Mouse (Mus musculus): Measurements from ENCODE around the gene Ccdc73. TPM values are rescaled to one million over a fixed set of nuclear protein-coding genes. Genes with fewer than 3 reads are reported as not detected.

The Ccdc73 gene
- polyA plus RNA-seq, 1 experiment from 2014 or later = 7.8 TPM

DNA sequence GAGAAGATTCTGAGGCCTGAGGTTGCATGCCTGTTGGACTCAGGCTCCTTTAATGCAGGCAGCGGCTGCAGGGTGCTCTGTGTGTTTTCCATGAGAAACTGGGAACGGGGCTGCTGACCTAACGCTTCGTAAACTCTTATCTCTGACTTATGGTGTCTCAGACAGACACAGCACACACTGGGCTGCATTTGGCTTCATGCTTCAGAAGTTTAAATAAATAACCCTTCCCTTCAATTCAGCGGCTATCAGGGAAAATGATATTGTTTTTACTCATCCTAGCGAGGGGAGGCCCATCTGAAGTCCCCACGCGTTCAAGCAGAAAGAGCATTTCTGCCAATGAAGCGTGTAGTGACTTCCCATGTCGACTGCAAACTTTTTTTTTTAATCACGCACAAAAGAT lies 168.4 kb downstream of the Ccdc73 start:
- Histone ChIP-seq H3K4me3 (replicated peaks) (no peak overlapping the region), H3K27ac (no peak overlapping the region), H3K4me2 (replicated peaks) (no peak overlapping the region), H3K36me3 (no peaks in the 10 kb centered on the region), H3K9me3 (no peaks in the 10 kb centered on the region), H3K4me1 (replicated peaks) (0 out of 2 replicates have a peak, but pooled peaks cover 7% of the 10 kb centered on the region), H3K9ac (replicated peaks) (no peak overlapping the region), H3K27me3 (no peaks in the 10 kb centered on the region)
- WGBS = 62% methylated on average over 11 of the region's 11 CpGs
- no peak for ATAC-seq

DNA sequence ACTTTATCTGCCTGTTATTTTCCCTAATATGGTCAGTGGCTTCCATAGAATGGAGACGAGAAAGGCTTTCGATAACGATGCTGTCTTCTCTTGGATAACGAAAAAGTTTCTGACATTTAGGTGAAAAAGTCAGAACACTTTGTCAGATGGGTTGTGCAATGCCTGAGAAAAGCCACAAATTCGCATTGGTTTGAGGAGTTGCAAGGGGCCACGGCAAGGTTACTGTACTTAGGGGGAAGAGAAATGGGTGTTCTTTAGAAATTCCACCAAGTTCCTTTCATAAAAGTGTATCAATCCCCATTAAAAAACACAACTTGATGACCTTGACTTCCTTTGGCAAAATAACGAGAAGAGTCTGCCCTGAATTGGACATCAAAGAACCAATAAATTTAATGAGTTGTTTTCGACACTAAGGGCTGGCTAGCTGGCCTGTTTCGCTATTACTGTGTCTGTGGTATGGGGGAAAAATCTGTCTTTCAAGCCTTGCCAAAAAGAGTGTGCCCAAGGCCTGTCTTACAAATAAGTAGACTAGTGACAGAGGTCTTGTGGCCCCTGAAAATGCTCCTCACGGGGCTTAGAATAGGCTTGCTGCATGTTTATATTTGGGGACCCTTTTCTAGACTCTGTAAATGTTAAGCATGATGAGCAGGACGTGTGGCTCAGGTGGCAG lies 168.9 kb downstream of the Ccdc73 start:
- Histone ChIP-seq H3K9ac (replicated peaks) (no peak overlapping the region), H3K27ac (no peak overlapping the region), H3K27me3 (no peaks in the 10 kb centered on the region), H3K4me1 (replicated peaks) (0 out of 2 replicates have a peak, but pooled peaks cover 7% of the 10 kb centered on the region), H3K9me3 (no peaks in the 10 kb centered on the region), H3K36me3 (no peaks in the 10 kb centered on the region), H3K4me3 (replicated peaks) (no peak overlapping the region), H3K4me2 (replicated peaks) (no peak overlapping the region)
- WGBS = 79% methylated on average over 11 of the region's 11 CpGs
- ATAC-seq = no peak

DNA sequence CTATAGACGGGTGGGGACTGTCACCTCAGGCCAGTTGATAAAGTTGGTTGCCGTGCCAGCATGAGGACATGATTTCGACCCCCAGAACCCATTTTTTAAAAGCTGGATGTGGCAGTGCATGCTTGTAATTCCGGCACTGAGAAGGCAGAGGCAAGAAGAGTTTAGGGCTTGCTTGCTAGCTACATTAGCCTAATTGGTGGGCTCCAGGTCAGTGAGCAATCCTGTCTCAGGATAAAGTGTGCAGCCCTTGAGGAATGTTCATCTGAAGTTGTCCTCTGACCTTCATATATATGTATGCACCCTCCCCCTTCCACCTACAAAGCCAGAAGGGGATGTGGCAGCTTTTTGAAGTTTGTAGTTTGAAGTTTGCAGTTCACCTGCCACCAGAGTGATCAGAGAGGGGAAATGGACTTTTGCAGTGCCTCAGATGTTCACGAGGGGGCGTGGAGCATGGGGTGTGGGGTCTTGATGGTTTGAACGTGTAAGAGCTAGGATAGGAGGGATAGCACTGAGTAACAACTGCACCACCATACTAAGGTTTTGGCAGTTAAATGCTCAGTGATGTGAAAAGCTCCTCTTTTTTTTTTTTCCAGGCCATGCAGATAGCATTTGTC lies 170.5 kb downstream of the Ccdc73 start:
- Histone ChIP-seq H3K36me3 (no peaks in the 10 kb centered on the region), H3K4me3 (replicated peaks) (no peak overlapping the region), H3K4me2 (replicated peaks) (no peak overlapping the region), H3K9ac (replicated peaks) (no peak overlapping the region), H3K27me3 (no peaks in the 10 kb centered on the region), H3K9me3 (no peaks in the 10 kb centered on the region), H3K27ac (no peak overlapping the region), H3K4me1 (replicated peaks) (0 out of 2 replicates have a peak, but pooled peaks cover 7% of the 10 kb centered on the region)
- ATAC-seq = no peak
- WGBS = 82% methylated on average over 7 of the region's 7 CpGs

DNA sequence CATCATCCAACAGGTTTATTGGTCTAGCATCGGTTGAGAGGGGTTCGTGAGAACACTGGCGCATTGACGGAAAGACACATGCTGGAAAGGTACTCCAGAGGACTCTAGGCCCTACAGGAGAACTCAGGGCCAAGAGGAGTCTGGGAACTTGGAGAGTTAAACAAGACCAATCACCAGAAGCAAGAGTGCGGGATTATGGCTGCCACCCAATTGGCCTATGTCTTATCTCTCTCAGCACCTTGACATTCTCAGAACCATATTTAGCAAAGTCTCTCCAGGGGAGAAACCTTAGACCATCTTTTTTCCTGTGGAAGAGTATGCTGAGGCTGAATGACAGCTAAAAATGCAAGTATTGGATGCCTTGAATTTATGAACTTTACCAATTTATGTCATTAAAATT lies 171.3 kb downstream of the Ccdc73 start:
- no peak overlapping the region for H3K27ac ChIP-seq
- H3K9me3 ChIP-seq = no peaks in the 10 kb centered on the region
- H3K36me3 ChIP-seq = no peaks in the 10 kb centered on the region
- H3K4me1 ChIP-seq (replicated peaks) = 0 out of 2 replicates have a peak, but pooled peaks cover 4% of the 10 kb centered on the region
- no peak overlapping the region for H3K9ac ChIP-seq (replicated peaks)
- no peak for ATAC-seq
- H3K4me3 ChIP-seq (replicated peaks) = no peak overlapping the region
- no peak overlapping the region for H3K4me2 ChIP-seq (replicated peaks)
- 94% methylated on average over 5 of the region's 5 CpGs for WGBS
- H3K27me3 ChIP-seq = no peaks in the 10 kb centered on the region

DNA sequence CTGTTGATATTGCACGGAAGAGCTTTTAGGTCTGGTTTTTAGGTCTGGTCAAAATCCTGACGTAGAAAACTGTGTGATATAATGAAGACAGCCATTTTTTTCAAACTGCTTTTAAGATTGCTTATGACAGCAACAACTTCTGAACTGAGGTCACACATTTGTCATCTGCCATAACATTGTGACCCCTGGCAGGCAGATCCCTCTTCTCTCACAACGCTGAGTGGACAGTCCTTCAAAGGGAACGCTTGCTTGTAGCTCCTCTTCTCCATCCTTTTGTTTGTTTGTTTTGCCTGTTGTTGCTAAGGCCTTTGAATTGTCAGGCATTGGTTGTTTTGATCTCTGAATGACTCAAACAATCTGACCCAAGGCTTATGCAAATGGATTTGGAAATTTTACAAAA lies 173.3 kb downstream of the Ccdc73 start:
- Histone ChIP-seq H3K27ac (no peak overlapping the region), H3K4me1 (replicated peaks) (no peaks in the 10 kb centered on the region), H3K4me2 (replicated peaks) (no peak overlapping the region), H3K4me3 (replicated peaks) (no peak overlapping the region), H3K9me3 (no peaks in the 10 kb centered on the region), H3K36me3 (no peaks in the 10 kb centered on the region), H3K27me3 (no peaks in the 10 kb centered on the region), H3K9ac (replicated peaks) (no peak overlapping the region)
- 77% methylated on average over 4 of the region's 4 CpGs for WGBS
- no peak for ATAC-seq

DNA sequence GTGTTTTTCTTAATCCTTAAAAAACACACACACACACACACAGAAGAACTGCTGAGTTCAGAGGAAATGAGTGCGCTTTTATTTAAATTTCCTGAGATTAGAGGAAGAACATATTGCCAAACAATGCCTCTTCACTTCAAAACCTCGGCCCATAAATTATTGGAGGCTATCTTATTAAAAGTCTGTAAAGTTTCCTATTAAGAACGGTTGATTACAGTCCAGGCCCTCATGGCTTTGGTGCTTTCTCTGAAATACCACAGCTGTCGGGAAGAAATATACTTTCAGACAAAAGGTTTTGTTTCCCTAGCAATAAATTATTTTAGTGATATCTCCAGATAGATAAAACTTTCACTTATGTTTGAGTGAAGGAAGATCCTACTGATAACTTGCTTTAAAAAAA lies 175.5 kb downstream of the Ccdc73 start:
- no peak overlapping the region for H3K9ac ChIP-seq (replicated peaks)
- H3K4me1 ChIP-seq (replicated peaks) = no peaks in the 10 kb centered on the region
- no peaks in the 10 kb centered on the region for H3K27me3 ChIP-seq
- no peaks in the 10 kb centered on the region for H3K9me3 ChIP-seq
- no peak overlapping the region for H3K27ac ChIP-seq
- ATAC-seq = no peak
- no peak overlapping the region for H3K4me2 ChIP-seq (replicated peaks)
- no peak overlapping the region for H3K4me3 ChIP-seq (replicated peaks)
- WGBS = 78% methylated on average over 4 of the region's 4 CpGs
- H3K36me3 ChIP-seq = no peaks in the 10 kb centered on the region

DNA sequence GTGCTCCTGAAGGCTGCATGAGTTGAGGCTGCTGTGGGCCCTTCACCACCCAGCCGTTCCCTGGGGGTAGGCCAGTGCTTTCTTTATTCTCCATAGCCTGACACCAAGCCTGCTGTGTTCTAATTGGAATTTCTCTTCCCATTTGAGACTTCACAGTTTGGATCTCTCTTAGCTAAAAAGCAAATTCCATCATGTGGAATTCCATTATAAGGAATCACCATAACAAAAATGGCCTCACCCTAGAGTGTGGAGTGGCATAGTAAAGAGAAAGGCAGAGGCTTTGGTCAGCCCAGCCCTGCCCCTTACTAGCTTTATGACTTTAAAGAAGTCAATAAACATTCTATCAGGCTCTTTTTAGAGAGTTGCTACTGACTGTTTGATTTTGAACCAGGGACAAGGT lies 180.7 kb downstream of the Ccdc73 start:
- H3K4me3 ChIP-seq (replicated peaks) = no peak overlapping the region
- no peaks in the 10 kb centered on the region for H3K36me3 ChIP-seq
- ATAC-seq = no peak
- WGBS = 35% methylated on average over 1 of the region's 1 CpGs
- no peak overlapping the region for H3K27ac ChIP-seq
- H3K9me3 ChIP-seq = no peaks in the 10 kb centered on the region
- no peaks in the 10 kb centered on the region for H3K4me1 ChIP-seq (replicated peaks)
- no peaks in the 10 kb centered on the region for H3K27me3 ChIP-seq
- H3K4me2 ChIP-seq (replicated peaks) = no peak overlapping the region
- H3K9ac ChIP-seq (replicated peaks) = no peak overlapping the region

DNA sequence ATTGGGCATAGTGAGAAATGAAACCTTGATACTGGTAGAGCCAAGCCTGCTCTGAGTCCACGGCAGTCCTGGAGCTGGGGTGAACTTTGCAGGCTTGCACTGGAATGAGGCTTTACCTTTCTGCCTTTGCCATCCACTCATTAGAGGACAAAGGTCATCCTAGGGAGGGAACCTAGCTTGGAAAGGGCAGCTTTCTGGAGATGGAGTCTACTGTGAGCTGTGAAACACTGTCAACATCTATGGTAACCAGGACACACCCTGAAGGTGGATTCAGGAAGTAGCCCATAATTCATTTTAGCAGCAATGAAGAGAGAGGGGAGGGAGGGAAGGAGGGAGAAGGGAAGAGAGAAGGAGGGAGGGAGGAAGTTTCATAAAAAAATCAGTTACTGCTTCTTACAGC lies 187.9 kb downstream of the Ccdc73 start:
- Histone ChIP-seq H3K4me2 (replicated peaks) (no peak overlapping the region), H3K27me3 (no peaks in the 10 kb centered on the region), H3K9me3 (no peaks in the 10 kb centered on the region), H3K27ac (no peak overlapping the region), H3K36me3 (no peaks in the 10 kb centered on the region), H3K9ac (replicated peaks) (no peak overlapping the region), H3K4me3 (replicated peaks) (no peak overlapping the region), H3K4me1 (replicated peaks) (no peaks in the 10 kb centered on the region)
- ATAC-seq = no peak
- WGBS = 84% methylated on average over 1 of the region's 1 CpGs

DNA sequence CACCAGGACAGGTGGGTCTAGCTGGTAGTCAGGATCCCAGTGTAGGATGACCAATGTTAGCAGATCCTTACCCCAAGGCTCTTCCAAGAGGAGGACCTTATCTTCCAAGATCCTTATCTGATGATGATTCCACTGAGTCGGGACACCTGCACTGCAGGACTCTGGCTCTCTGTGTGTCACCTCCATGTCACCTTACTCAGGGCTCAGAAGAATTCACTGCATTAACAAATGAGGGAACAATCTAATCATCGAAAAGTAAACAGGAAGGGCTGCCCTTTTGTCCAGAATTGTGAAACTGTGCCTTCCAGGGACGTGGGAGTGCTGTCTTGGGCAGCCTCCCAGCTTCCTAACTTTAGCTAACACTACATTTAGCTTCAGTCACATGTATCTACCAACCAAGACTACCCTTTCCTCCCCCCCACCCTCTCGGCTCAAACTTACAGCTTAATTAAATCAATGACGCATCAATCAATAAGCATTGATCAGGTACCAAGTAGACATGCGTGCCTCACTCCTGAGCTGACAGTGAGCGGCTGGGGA lies 191.0 kb downstream of the Ccdc73 start:
- Histone ChIP-seq H3K27me3 (no peaks in the 10 kb centered on the region), H3K9me3 (no peaks in the 10 kb centered on the region), H3K4me2 (replicated peaks) (no peak overlapping the region), H3K9ac (replicated peaks) (no peak overlapping the region), H3K27ac (no peak overlapping the region), H3K36me3 (no peaks in the 10 kb centered on the region), H3K4me3 (replicated peaks) (no peak overlapping the region), H3K4me1 (replicated peaks) (no peaks in the 10 kb centered on the region)
- 74% methylated on average over 7 of the region's 7 CpGs for WGBS
- no peak for ATAC-seq

DNA sequence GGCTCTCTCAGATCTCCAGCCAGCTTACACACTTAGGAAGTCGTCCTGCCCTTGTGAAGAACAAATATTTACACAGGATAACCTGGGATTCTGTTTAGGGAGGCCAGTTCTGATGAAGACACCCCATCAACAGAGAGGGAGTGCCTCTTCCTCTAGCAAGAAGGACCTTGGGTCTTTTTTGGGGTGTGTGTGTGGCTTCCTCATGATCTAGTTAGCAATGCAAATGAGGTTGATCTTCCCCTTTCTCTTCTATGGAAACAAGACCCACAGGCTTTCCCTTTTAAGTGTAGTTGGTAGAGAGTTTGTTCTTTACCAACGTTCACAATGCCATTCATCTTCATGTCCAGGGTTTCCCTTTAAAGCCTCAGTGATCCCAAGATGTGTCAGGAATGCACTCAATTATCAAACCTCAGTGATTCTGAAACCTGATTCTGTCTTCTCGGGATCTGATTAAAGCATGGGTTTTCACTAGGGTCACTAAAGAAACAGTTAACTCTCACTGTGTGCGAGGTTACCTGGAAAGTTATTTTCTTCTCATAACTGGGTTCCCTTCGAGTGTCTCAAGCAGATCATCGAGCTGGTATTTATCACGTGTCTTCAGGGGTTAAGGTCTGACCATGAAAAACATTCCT lies 195.3 kb downstream of the Ccdc73 start:
- WGBS = 58% methylated on average over 7 of the region's 7 CpGs
- no peak overlapping the region for H3K4me2 ChIP-seq (replicated peaks)
- ATAC-seq = no peak
- H3K36me3 ChIP-seq = no peaks in the 10 kb centered on the region
- H3K4me3 ChIP-seq (replicated peaks) = no peak overlapping the region
- no peak overlapping the region for H3K27ac ChIP-seq
- no peaks in the 10 kb centered on the region for H3K27me3 ChIP-seq
- H3K4me1 ChIP-seq (replicated peaks) = no peaks in the 10 kb centered on the region
- no peak overlapping the region for H3K9ac ChIP-seq (replicated peaks)
- no peaks in the 10 kb centered on the region for H3K9me3 ChIP-seq

Measured in midbrain, embryonic 13.5 days (tissue).